Mouse (Mus musculus): Measurements from ENCODE around the gene Mecom. TPM values are rescaled to one million over a fixed set of nuclear protein-coding genes. Genes with fewer than 3 reads are reported as not detected.

The Mecom gene
- polyA plus RNA-seq, 1 experiment from 2014 or later = 0.79 TPM

DNA sequence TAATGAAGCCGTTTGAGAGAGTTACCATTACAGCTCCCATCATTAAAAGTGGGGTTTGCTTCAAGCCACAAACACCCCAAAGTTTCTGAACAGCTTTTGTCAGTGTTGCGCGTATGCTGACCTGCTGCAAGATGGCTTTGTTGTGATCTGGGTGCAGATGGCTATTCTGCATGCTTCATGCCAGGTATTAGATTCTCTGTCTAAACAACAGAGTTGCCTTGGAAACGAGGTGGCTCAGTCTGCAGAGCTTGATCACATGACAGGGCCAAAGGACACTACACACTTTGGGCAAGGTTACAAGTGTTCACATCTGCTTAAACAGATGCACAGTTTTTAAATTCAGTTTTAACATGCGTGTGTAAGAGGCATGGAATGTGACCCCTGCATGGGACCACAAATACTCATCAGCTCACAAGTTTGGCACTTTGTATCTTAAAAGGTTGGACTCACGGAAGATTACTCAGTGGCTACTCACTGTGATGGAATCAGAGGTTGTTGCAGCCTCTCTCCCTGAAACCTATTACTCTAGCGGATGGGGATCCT lies 390.6 kb downstream of the Mecom start:
- Histone ChIP-seq H3K36me3 (replicated peaks) (no peaks in the 10 kb centered on the region), H3K4me1 (replicated peaks) (no peaks in the 10 kb centered on the region), H3K27me3 (no peaks in the 10 kb centered on the region), H3K9me3 (replicated peaks) (no peaks in the 10 kb centered on the region), H3K4me2 (no peak overlapping the region), H3K9ac (no peak overlapping the region), H3K4me3 (replicated peaks) (no peak overlapping the region), H3K27ac (replicated peaks) (no peak overlapping the region)
- WGBS (ENCODE audit: insufficient replicate concordance) = 68% methylated on average over 7 of the region's 7 CpGs
- ATAC-seq (ENCODE audit: insufficient read depth) = no peak

- no peak overlapping the region for H3K4me3 ChIP-seq (replicated peaks)
- WGBS (ENCODE audit: insufficient replicate concordance) = 71% methylated on average over 7 of the region's 7 CpGs
- no peak overlapping the region for H3K27ac ChIP-seq (replicated peaks)
- no peaks in the 10 kb centered on the region for H3K4me1 ChIP-seq (replicated peaks)
- no peaks in the 10 kb centered on the region for H3K27me3 ChIP-seq
- no peak overlapping the region for H3K4me2 ChIP-seq
- H3K36me3 ChIP-seq (replicated peaks) = no peaks in the 10 kb centered on the region
- H3K9me3 ChIP-seq (replicated peaks) = no peaks in the 10 kb centered on the region
- no peak overlapping the region for H3K9ac ChIP-seq
- no peak for ATAC-seq (ENCODE audit: insufficient read depth)
Measured at GRCm38 (mm10) chr3:30154390-30154789, 393.4 kb downstream of the Mecom start.

GRCm38 (mm10) chr3:30153923-30154331 lies 393.9 kb downstream of the Mecom start:
- H3K4me1 ChIP-seq (replicated peaks) = no peaks in the 10 kb centered on the region
- H3K9ac ChIP-seq = no peak overlapping the region
- H3K4me2 ChIP-seq = no peak overlapping the region
- no peaks in the 10 kb centered on the region for H3K36me3 ChIP-seq (replicated peaks)
- H3K27me3 ChIP-seq = no peaks in the 10 kb centered on the region
- H3K4me3 ChIP-seq (replicated peaks) = no peak overlapping the region
- no peaks in the 10 kb centered on the region for H3K9me3 ChIP-seq (replicated peaks)
- H3K27ac ChIP-seq (replicated peaks) = no peak overlapping the region
- WGBS (ENCODE audit: insufficient replicate concordance) = 65% methylated on average over 3 of the region's 3 CpGs
- no peak for ATAC-seq (ENCODE audit: insufficient read depth)

GRCm38 (mm10) chr3:30150071-30150470 lies 397.7 kb downstream of the Mecom start:
- H3K4me1 ChIP-seq (replicated peaks) = no peaks in the 10 kb centered on the region
- H3K9ac ChIP-seq = no peak overlapping the region
- no peak for ATAC-seq (ENCODE audit: insufficient read depth)
- no peaks in the 10 kb centered on the region for H3K27me3 ChIP-seq
- H3K36me3 ChIP-seq (replicated peaks) = no peaks in the 10 kb centered on the region
- no peak overlapping the region for H3K4me3 ChIP-seq (replicated peaks)
- no peak overlapping the region for H3K27ac ChIP-seq (replicated peaks)
- H3K4me2 ChIP-seq = no peak overlapping the region
- no peaks in the 10 kb centered on the region for H3K9me3 ChIP-seq (replicated peaks)
- 73% methylated on average over 4 of the region's 4 CpGs for WGBS (ENCODE audit: insufficient replicate concordance)

- H3K4me2 ChIP-seq = no peak overlapping the region
- H3K27me3 ChIP-seq = no peaks in the 10 kb centered on the region
- no peaks in the 10 kb centered on the region for H3K9me3 ChIP-seq (replicated peaks)
- no peak for ATAC-seq (ENCODE audit: insufficient read depth)
- H3K36me3 ChIP-seq (replicated peaks) = no peaks in the 10 kb centered on the region
- no peak overlapping the region for H3K4me3 ChIP-seq (replicated peaks)
- no peak overlapping the region for H3K9ac ChIP-seq
- WGBS (ENCODE audit: insufficient replicate concordance) = 62% methylated on average over 8 of the region's 8 CpGs
- H3K4me1 ChIP-seq (replicated peaks) = no peaks in the 10 kb centered on the region
- no peak overlapping the region for H3K27ac ChIP-seq (replicated peaks)
Measured at GRCm38 (mm10) chr3:30148378-30149079, 399.3 kb downstream of the Mecom start.

GRCm38 (mm10) chr3:30145051-30145450 lies 402.8 kb downstream of the Mecom start:
- Histone ChIP-seq H3K27ac (replicated peaks) (no peak overlapping the region), H3K4me3 (replicated peaks) (no peak overlapping the region), H3K9me3 (replicated peaks) (no peaks in the 10 kb centered on the region), H3K9ac (no peak overlapping the region), H3K4me2 (no peak overlapping the region), H3K4me1 (replicated peaks) (no peaks in the 10 kb centered on the region), H3K36me3 (replicated peaks) (no peaks in the 10 kb centered on the region), H3K27me3 (no peaks in the 10 kb centered on the region)
- no peak for ATAC-seq (ENCODE audit: insufficient read depth)
- WGBS (ENCODE audit: insufficient replicate concordance) = 76% methylated on average over 5 of the region's 5 CpGs

DNA sequence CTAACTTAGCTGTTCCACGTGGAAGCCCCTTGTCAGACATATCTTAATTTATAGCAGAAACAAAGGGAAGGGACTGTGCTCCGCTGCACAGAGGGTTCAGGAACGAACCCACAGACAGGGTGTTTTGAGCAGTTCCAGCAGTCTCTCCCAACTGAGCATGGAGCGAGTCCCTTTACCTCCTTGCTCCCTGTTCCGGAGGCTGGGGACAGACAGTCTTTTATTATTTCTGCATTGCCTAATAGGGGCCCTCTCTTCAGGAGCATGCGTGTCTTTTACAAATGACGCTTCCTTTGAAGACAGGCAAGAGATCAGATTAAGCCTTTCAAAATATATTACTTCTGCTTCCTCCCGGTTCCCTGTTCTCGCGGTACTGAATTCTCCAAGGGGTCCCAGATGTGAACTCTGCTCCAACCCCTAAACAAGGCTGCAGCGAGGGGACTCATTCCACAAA lies 403.8 kb downstream of the Mecom start:
- Histone ChIP-seq H3K36me3 (replicated peaks) (no peaks in the 10 kb centered on the region), H3K9ac (no peak overlapping the region), H3K27ac (replicated peaks) (no peak overlapping the region), H3K4me1 (replicated peaks) (no peaks in the 10 kb centered on the region), H3K4me3 (replicated peaks) (no peak overlapping the region), H3K4me2 (no peak overlapping the region), H3K27me3 (no peaks in the 10 kb centered on the region), H3K9me3 (replicated peaks) (no peaks in the 10 kb centered on the region)
- 19% methylated on average over 11 of the region's 11 CpGs for WGBS (ENCODE audit: insufficient replicate concordance)
- ATAC-seq (ENCODE audit: insufficient read depth) = no peak

DNA sequence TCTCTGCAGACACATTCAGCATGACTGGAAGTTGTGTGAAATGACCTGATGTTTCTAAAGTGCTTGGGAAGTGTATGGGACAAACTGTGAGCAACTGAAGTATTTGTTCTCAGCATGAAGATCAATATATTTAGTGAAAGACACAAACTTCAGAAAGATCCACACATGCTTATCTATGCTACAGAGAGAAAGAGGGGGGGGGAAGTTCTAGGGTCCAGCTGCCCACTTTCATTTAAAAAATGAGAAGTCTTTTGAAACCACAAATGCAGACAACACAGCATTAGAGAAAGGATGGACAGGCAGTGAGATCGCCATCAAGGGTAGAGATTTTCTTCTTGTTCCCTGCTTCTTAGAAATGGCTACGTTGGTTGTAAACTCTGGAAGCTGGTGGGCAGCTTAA lies 404.4 kb downstream of the Mecom start:
- Histone ChIP-seq H3K27me3 (no peaks in the 10 kb centered on the region), H3K4me1 (replicated peaks) (no peaks in the 10 kb centered on the region), H3K36me3 (replicated peaks) (no peaks in the 10 kb centered on the region), H3K4me3 (replicated peaks) (no peak overlapping the region), H3K9ac (no peak overlapping the region), H3K4me2 (no peak overlapping the region), H3K9me3 (replicated peaks) (no peaks in the 10 kb centered on the region), H3K27ac (replicated peaks) (no peak overlapping the region)
- WGBS (ENCODE audit: insufficient replicate concordance) = 26% methylated on average over 2 of the region's 2 CpGs
- ATAC-seq (ENCODE audit: insufficient read depth) = no peak

- no peak for ATAC-seq (ENCODE audit: insufficient read depth)
- H3K4me2 ChIP-seq = no peak overlapping the region
- no peaks in the 10 kb centered on the region for H3K4me1 ChIP-seq (replicated peaks)
- no peak overlapping the region for H3K9ac ChIP-seq
- no peaks in the 10 kb centered on the region for H3K36me3 ChIP-seq (replicated peaks)
- H3K4me3 ChIP-seq (replicated peaks) = no peak overlapping the region
- H3K27ac ChIP-seq (replicated peaks) = no peak overlapping the region
- no peaks in the 10 kb centered on the region for H3K27me3 ChIP-seq
- 33% methylated on average over 5 of the region's 5 CpGs for WGBS (ENCODE audit: insufficient replicate concordance)
- H3K9me3 ChIP-seq (replicated peaks) = no peaks in the 10 kb centered on the region
Measured at GRCm38 (mm10) chr3:30140349-30140748, 407.5 kb downstream of the Mecom start.

DNA sequence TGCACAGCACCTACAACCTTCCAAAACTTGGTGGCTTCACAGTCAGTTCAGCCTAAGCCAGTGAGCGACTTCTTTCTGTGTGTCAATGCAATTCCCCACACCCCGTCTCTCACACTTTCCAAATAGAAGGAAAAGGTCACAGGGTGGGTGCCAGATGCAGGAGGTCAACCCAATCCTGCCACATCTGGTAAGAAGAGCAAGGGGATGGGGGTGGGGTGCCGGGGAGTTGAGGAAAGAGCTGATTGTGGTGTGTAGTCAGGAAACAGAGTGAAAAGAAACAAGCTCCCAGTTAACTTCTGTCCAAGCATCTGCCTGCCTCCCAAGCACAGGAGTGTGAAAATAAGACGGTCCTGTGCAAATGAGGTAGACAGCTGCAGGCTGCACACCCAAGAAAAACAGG lies 408.1 kb downstream of the Mecom start:
- Histone ChIP-seq H3K27me3 (no peaks in the 10 kb centered on the region), H3K4me1 (replicated peaks) (no peaks in the 10 kb centered on the region), H3K4me2 (no peak overlapping the region), H3K9me3 (replicated peaks) (no peaks in the 10 kb centered on the region), H3K27ac (replicated peaks) (no peak overlapping the region), H3K36me3 (replicated peaks) (no peaks in the 10 kb centered on the region), H3K4me3 (replicated peaks) (no peak overlapping the region), H3K9ac (no peak overlapping the region)
- WGBS (ENCODE audit: insufficient replicate concordance) = 44% methylated on average over 4 of the region's 4 CpGs
- ATAC-seq (ENCODE audit: insufficient read depth) = no peak

GRCm38 (mm10) chr3:30138588-30138987 lies 409.2 kb downstream of the Mecom start:
- 78% methylated on average over 6 of the region's 6 CpGs for WGBS (ENCODE audit: insufficient replicate concordance)
- H3K4me1 ChIP-seq (replicated peaks) = no peaks in the 10 kb centered on the region
- H3K4me3 ChIP-seq (replicated peaks) = no peak overlapping the region
- H3K9ac ChIP-seq = no peak overlapping the region
- no peaks in the 10 kb centered on the region for H3K36me3 ChIP-seq (replicated peaks)
- no peak overlapping the region for H3K27ac ChIP-seq (replicated peaks)
- no peaks in the 10 kb centered on the region for H3K27me3 ChIP-seq
- no peak overlapping the region for H3K4me2 ChIP-seq
- no peaks in the 10 kb centered on the region for H3K9me3 ChIP-seq (replicated peaks)
- no peak for ATAC-seq (ENCODE audit: insufficient read depth)

- Histone ChIP-seq H3K9me3 (replicated peaks) (no peaks in the 10 kb centered on the region), H3K27me3 (no peaks in the 10 kb centered on the region), H3K9ac (no peak overlapping the region), H3K4me2 (no peak overlapping the region), H3K4me1 (replicated peaks) (no peaks in the 10 kb centered on the region), H3K27ac (replicated peaks) (no peak overlapping the region), H3K4me3 (replicated peaks) (no peak overlapping the region), H3K36me3 (replicated peaks) (no peaks in the 10 kb centered on the region)
- WGBS (ENCODE audit: insufficient replicate concordance) = 54% methylated on average over 6 of the region's 6 CpGs
- no peak for ATAC-seq (ENCODE audit: insufficient read depth)
Measured at GRCm38 (mm10) chr3:30135857-30136256, 412.0 kb downstream of the Mecom start.

Measured in liver, embryonic 15.5 days (tissue).